Mouse (Mus musculus): ENCODE results near the gene Gm10718. TPM values are rescaled to one million over a fixed set of nuclear protein-coding genes. Genes with fewer than 3 reads are reported as not detected.
"Not testable (repeated sequence)": the region's sequence is repeated elsewhere in the genome, so short reads cannot be mapped to it uniquely, and the experiment has no call there.

The Gm10718 gene
- polyA plus RNA-seq, 1 experiment from 2014 or later = not detected

DNA sequence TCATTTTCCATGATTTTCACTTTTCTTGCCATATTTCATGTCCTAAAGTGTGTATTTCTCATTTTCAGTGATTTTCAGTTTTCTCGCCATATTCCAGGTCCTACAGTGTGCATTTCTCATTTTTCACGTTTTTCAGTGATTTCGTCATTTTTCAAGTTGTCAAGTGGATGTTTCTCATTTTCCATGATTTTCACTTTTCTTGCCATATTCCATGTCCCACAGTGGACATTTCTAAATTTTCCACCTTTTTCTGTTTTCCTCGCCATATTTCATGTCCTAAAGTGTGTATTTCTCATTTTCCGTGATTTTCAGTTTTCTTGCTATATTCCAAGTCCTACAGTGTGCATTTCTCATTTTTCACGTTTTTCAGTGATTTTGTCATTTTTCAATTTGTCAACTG is 7.5 kb upstream of the Gm10718 start:
- ATAC-seq (replicated peaks); H3K4me2 ChIP-seq (replicated peaks); H3K4me1 ChIP-seq; H3K27me3 ChIP-seq; H3K36me3 ChIP-seq; H3K9me3 ChIP-seq; H3K4me3 ChIP-seq; H3K27ac ChIP-seq (replicated peaks); H3K9ac ChIP-seq (replicated peaks): not testable (repeated sequence)
- 72% methylated on average over 6 of the region's 6 CpGs for WGBS

DNA sequence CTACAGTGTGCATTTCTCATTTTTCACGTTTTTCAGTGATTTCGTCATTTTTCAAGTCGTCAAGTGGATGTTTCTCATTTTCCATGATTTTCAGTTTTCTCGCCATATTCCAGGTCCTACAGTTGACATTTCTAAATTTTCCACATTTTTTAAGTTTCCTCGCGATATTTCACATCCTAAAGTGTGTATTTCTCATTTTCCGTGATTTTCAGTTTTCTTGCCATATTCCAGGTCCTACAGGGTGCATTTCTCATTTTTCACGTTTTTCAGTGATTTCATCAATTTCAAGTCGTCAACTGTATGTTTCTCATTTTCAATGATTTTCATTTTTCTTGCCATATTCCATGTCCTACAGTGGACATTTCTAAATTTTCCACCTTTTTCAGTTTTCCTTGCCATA is 6.2 kb upstream of the Gm10718 start, which contains the start of gene Gm10719:
Gene Gm10719, plus strand, starts transcription at position 301 of the 400 bp plus-strand sequence.
- not testable (repeated sequence) for H3K36me3 ChIP-seq; H3K9ac ChIP-seq (replicated peaks)
- 66% methylated on average over 2 of the region's 9 CpGs for WGBS

DNA sequence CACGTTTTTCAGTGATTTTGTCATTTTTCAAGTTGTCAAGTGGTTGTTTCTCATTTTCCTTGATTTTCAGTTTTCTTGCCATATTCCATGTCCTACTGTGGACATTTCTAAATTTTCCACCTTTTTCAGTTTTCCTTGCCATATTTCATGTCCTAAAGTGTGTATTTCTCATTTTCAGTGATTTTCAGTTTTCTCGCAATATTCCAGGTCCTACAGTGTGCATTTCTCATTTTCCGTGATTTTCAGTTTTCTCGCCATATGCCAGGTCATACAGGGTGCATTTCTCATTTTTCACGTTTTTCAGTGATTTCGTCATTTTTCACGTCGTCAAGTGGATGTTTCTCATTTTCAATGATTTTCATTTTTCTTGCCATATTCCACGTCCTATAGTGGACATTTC is 4.4 kb upstream of the Gm10718 start:
- not testable (repeated sequence) for H3K4me1 ChIP-seq; H3K4me2 ChIP-seq (replicated peaks); H3K9ac ChIP-seq (replicated peaks); H3K4me3 ChIP-seq; ATAC-seq (replicated peaks); H3K36me3 ChIP-seq; H3K9me3 ChIP-seq; H3K27me3 ChIP-seq; H3K27ac ChIP-seq (replicated peaks)
- 62% methylated on average over 9 of the region's 9 CpGs for WGBS

More for the DNA sequence above, 6.2 kb upstream of the Gm10718 start, which contains the start of gene Gm10719:
- H3K27me3 ChIP-seq; ATAC-seq (replicated peaks); H3K4me2 ChIP-seq (replicated peaks); H3K27ac ChIP-seq (replicated peaks); H3K4me3 ChIP-seq; H3K4me1 ChIP-seq; H3K9me3 ChIP-seq: not testable (repeated sequence)

DNA sequence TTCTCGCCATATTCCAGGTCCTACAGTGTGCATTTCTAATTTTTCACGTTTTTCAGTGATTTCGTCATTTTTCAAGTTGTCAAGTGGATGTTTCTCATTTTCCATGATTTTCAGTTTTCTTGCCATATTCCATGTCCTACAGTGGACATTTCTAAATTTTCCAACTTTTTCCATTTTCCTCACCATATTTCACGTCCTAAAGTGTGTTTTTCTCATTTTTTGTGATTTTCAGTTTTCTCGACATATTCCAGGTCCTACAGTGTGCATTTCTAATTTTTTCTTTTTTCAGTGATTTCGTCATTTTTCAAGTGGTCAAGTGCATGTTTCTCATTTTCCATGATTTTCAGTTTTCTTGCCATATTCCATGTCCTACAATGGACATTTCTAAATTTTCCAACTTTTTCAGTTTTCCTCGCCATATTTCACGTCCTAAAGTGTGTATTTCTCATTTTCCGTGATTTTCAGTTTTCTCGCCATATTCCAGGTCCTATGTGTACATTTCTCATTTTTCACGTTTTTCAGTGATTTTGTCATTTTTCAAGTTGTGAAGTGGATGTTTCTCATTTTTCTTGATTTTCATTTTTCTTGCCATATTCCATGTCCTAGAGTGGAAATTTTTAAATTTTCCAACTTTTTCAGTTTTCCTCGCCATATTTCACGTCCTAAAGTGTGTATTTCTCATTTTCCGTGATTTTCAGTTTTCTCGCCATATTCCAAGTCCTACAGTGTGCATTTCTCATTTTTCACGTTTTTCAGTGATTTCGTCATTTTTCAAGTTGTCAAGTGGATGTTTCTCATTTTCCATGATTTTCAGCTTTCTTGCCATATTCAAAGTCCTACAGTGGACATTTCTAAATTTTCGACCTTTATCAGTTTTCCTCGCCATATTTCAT is 3.3 kb upstream of the Gm10718 start:
- not testable (repeated sequence) for H3K36me3 ChIP-seq; H3K4me2 ChIP-seq (replicated peaks); H3K27me3 ChIP-seq; H3K9me3 ChIP-seq; H3K4me3 ChIP-seq; H3K27ac ChIP-seq (replicated peaks); ATAC-seq (replicated peaks); H3K4me1 ChIP-seq; H3K9ac ChIP-seq (replicated peaks)
- WGBS = 78% methylated on average over 17 of the region's 19 CpGs

DNA sequence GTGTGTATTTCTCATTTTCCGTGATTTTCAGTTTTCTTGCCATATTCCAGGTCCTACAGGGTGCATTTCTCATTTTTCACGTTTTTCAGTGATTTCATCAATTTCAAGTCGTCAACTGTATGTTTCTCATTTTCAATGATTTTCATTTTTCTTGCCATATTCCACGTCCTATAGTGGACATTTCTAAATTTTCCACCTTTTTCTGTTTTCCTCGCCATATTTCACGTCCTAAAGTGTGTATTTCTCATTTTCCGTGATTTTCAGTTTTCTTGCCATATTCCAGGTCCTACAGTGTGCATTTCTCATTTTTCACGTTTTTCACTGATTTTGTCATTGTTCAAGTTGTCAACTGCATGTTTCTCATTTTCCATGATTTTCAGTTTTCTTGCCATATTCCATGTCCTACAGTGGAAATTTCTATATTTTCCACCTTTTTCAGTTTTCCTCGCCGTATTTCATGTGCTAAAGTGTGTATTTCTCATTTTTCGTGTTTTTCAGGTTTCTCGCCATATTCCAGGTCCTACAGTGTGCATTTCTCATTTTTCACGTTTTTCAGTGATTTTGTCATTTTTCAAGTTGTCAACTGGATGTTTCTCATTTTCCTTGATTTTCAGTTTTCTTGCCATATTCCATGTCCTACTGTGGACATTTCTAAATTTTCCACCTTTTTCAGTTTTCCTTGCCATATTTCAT is 885 bp upstream of the Gm10718 start:
- not testable (repeated sequence) for H3K9ac ChIP-seq (replicated peaks); H3K4me3 ChIP-seq; H3K4me2 ChIP-seq (replicated peaks); H3K4me1 ChIP-seq; ATAC-seq (replicated peaks); H3K27ac ChIP-seq (replicated peaks); H3K9me3 ChIP-seq; H3K27me3 ChIP-seq; H3K36me3 ChIP-seq
- WGBS = 75% methylated on average over 11 of the region's 13 CpGs

DNA sequence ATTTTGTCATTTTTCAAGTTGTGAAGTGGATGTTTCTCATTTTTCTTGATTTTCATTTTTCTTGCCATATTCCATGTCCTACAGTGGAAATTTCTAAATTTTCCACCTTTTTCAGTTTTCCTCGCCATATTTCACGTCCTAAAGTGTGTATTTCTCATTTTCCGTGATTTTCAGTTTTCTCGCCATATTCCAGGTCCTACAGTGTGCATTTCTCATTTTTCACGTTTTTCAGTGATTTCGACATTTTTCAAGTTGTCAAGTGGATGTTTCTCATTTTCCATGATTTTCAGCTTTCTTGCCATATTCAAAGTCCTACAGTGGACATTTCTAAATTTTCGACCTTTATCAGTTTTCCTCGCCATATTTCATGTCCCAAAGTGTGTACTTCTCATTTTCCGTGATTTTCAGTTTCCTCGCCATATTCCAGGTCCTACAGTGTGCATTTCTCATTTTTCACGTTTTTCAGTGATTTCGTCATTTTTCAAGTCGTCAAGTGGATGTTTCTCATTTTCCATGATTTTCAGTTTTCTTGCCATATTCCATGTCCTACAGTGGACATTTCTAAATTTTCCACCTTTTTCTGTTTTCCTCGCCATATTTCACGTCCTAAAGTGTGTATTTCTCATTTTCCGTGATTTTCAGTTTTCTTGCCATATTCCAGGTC is 770 bp downstream of the Gm10718 start:
- not testable (repeated sequence) for H3K9ac ChIP-seq (replicated peaks); H3K4me1 ChIP-seq; H3K4me2 ChIP-seq (replicated peaks); ATAC-seq (replicated peaks); H3K9me3 ChIP-seq; H3K27me3 ChIP-seq; H3K27ac ChIP-seq (replicated peaks); H3K4me3 ChIP-seq; H3K36me3 ChIP-seq
- 76% methylated on average over 16 of the region's 16 CpGs for WGBS

DNA sequence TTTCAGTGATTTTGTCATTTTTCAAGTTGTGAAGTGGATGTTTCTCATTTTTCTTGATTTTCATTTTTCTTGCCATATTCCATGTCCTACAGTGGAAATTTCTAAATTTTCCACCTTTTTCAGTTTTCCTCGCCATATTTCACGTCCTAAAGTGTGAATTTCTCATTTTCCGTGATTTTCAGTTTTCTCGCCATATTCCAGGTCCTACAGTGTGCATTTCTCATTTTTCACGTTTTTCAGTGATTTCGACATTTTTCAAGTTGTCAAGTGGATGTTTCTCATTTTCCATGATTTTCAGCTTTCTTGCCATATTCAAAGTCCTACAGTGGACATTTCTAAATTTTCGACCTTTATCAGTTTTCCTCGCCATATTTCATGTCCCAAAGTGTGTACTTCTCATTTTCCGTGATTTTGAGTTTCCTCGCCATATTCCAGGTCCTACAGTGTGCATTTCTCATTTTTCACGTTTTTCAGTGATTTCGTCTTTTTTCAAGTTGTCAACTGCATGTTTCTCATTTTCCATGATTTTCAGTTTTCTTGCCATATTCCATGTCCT is 1.6 kb downstream of the Gm10718 start, which contains the start of gene Gm10717:
Gene Gm10717, plus strand, starts transcription at position 506 of the 556 bp plus-strand sequence.
- not testable (repeated sequence) for ATAC-seq (replicated peaks); H3K27ac ChIP-seq (replicated peaks); H3K4me3 ChIP-seq; H3K4me2 ChIP-seq (replicated peaks); H3K9ac ChIP-seq (replicated peaks); H3K27me3 ChIP-seq; H3K36me3 ChIP-seq; H3K4me1 ChIP-seq
- WGBS = 71% methylated on average over 12 of the region's 12 CpGs
- peaks cover 12% of the 10 kb centered on the region for H3K9me3 ChIP-seq

DNA sequence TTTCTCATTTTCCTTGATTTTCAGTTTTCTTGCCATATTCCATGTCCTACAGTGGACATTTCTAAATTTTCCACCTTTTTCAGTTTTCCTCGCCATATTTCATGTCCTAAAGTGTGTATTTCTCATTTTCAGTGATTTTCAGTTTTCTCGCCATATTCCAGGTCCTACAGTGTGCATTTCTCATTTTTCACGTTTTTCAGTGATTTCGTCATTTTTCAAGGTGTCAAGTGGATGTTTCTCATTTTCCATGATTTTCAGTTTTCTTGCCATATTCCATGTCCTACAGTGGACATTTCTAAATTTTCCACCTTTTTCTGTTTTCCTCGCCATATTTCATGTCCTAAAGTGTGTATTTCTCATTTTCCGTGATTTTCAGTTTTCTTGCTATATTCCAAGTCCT is 2.3 kb downstream of the Gm10718 start:
- H3K9ac ChIP-seq (replicated peaks); H3K27ac ChIP-seq (replicated peaks); H3K4me3 ChIP-seq; H3K4me1 ChIP-seq; H3K36me3 ChIP-seq; ATAC-seq (replicated peaks); H3K9me3 ChIP-seq; H3K4me2 ChIP-seq (replicated peaks); H3K27me3 ChIP-seq: not testable (repeated sequence)
- 74% methylated on average over 6 of the region's 6 CpGs for WGBS

DNA sequence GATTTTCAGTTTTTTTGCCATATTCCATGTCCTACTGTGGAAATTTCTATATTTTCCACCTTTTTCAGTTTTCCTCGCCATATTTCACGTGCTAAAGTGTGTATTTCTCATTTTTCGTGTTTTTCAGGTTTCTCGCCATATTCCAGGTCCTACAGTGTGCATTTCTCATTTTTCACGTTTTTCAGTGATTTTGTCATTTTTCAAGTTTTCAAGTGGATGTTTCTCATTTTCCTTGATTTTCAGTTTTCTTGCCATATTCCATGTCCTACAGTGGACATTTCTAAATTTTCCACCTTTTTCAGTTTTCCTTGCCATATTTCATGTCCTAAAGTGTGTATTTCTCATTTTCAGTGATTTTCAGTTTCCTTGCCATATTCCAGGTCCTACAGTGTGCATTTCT is 2.8 kb downstream of the Gm10718 start:
- 73% methylated on average over 5 of the region's 5 CpGs for WGBS
- not testable (repeated sequence) for H3K9me3 ChIP-seq

DNA sequence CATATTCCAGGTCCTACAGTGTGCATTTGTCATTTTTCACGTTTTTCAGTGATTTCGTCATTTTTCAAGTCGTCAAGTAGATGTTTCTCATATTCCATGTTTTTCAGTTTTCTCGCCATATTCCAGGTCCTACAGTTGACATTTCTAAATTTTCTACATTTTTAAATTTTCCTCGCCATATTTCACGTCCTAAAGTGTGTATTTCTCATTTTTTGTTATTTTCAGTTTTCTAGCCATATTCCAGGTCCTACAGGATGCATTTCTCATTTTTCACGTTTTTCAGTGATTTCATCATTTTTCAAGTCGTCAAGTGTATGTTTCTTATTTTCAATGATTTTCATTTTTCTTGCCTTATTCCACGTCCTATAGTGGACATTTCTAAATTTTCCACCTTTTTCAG is 3.4 kb downstream of the Gm10718 start:
- not testable (repeated sequence) for H3K27me3 ChIP-seq; H3K4me3 ChIP-seq; H3K27ac ChIP-seq (replicated peaks); H3K9me3 ChIP-seq; H3K36me3 ChIP-seq; H3K4me1 ChIP-seq; H3K4me2 ChIP-seq (replicated peaks); ATAC-seq (replicated peaks); H3K9ac ChIP-seq (replicated peaks)
- 64% methylated on average over 9 of the region's 9 CpGs for WGBS

More for the DNA sequence above, 2.8 kb downstream of the Gm10718 start:
- H3K27me3 ChIP-seq; H3K4me1 ChIP-seq; H3K36me3 ChIP-seq; H3K4me2 ChIP-seq (replicated peaks); ATAC-seq (replicated peaks); H3K4me3 ChIP-seq; H3K9ac ChIP-seq (replicated peaks); H3K27ac ChIP-seq (replicated peaks): not testable (repeated sequence)

DNA sequence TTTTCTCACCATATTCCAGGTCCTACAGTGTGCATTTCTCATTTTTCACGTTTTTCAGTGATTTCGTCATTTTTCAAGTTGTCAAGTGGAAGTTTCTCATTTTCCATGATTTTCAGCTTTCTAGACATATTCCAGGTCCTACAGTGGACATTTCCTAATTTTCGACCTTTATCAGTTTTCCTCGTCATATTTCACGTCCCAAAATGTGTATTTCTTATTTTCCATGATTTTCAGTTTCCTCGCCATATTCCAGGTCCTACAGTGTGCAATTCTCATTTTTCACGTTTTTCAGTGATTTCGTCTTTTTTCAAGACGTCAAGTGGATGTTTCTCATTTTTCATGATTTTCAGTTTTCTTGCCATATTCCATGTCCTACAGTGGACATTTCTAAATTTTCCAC is 3.9 kb downstream of the Gm10718 start:
- H3K27ac ChIP-seq (replicated peaks); H3K4me2 ChIP-seq (replicated peaks); H3K9ac ChIP-seq (replicated peaks); H3K27me3 ChIP-seq; ATAC-seq (replicated peaks); H3K4me3 ChIP-seq; H3K36me3 ChIP-seq; H3K9me3 ChIP-seq; H3K4me1 ChIP-seq: not testable (repeated sequence)
- WGBS = 69% methylated on average over 9 of the region's 9 CpGs

Data from forebrain, embryonic 15.5 days (tissue).